Mouse (Mus musculus) lung, embryonic 16.5 days (tissue): ENCODE measurements around the gene Tm9sf4. TPM values are rescaled to one million over a fixed set of nuclear protein-coding genes. Genes with fewer than 3 reads are reported as not detected.

Experiments
- ATAC-seq: fragments of 200-750 bp; cut with Nextera tagmentation; 2 replicates; pipeline ENCODE4 v1.8.0; 2017; ENCODE audit warnings: low read depth, mild to moderate bottlenecking, moderate library complexity
- H3K27ac ChIP-seq: fragments of 300-500 bp; sonication (generic); 2 replicates; pipeline ENCODE4 v1.5.1; 2014; ENCODE audit warnings: mild to moderate bottlenecking, control low read depth, low read length
- H3K27me3 ChIP-seq: fragments of 300-500 bp; sonication (generic); 2 replicates; pipeline ENCODE4 v1.6.1; 2014; ENCODE audit warnings: low read depth, low read length, mixed read lengths; ENCODE audit not compliant: control insufficient read depth, insufficient read depth
- H3K36me3 ChIP-seq: fragments of 300-500 bp; sonication (generic); 2 replicates; pipeline ENCODE4 v1.6.1; 2014; ENCODE audit warnings: low read length; ENCODE audit not compliant: control insufficient read depth, insufficient read depth
- H3K4me1 ChIP-seq: fragments of 300-500 bp; sonication (generic); replicated peaks from 2 replicates; pipeline ENCODE4 v1.6.1; 2014; ENCODE audit warnings: low read length, mixed read lengths; ENCODE audit not compliant: control insufficient read depth, insufficient read depth
- H3K4me2 ChIP-seq: fragments of 300-500 bp; sonication (generic); 2 replicates; pipeline ENCODE4 v1.6.1; 2014; ENCODE audit warnings: low read depth, low read length, control low read depth
- H3K4me3 ChIP-seq: fragments of 300-500 bp; sonication (generic); 2 replicates; pipeline ENCODE4 v1.5.1; 2014; ENCODE audit warnings: mild to moderate bottlenecking, low read length, control low read depth
- H3K9ac ChIP-seq: fragments of 300-500 bp; sonication (generic); 2 replicates; pipeline ENCODE4 v1.6.1; 2014; ENCODE audit warnings: low read length, control low read depth
- H3K9me3 ChIP-seq: fragments of 300-500 bp; sonication (generic); 2 replicates; pipeline ENCODE4 v1.6.1; 2016; ENCODE audit warnings: low read length; ENCODE audit not compliant: control insufficient read depth
- WGBS: fragments of 180-500 bp; shearing (Covaris S2); extraction: QIAGEN DNeasy Blood & Tissue Kit; methylation state at CpG from one replicate; pipeline ENCODE4 v1.1.7; 2014; 5-methylcytosine and 5-hydroxymethylcytosine counted together
- polyA plus RNA-seq: library from polyadenylated mRNA; unstranded; fragments of >200 nt; fragmentation: Nextera tagmentation; extraction: Ambion mirVana; gene quantifications from 2 replicates; pipeline ENCODE4 v1.2.1, GENCODE M21; 2015

Tm9sf4 gene
- polyA plus RNA-seq, 1 experiment from 2014 or later = 74.9 TPM

DNA sequence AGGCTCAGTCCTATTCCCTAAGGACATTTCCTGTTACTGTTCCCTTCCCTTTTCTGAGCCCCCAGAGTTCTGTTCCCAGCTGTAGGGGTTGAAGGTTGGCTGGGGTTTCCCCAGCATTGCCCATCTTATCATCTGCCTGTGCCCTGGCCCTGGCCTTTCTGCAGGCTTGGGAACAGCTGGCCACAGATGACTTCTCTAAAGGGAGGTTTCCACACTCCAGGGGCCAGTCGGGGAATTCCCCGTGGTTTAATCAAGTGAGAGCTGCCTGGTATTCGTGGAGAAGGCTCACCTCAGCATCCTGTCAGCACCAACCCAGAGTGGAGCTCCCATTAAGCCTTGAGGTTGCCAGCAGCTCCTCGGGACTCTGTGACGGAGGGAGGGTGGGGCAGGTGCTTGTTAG, 37.4 kb downstream of the Tm9sf4 start:
- peaks cover 40% of the 10 kb centered on the region for H3K36me3 ChIP-seq
- WGBS = 70% methylated on average over 5 of the region's 5 CpGs
- no peaks in the 10 kb centered on the region for H3K4me1 ChIP-seq
- H3K27me3 ChIP-seq = no peaks in the 10 kb centered on the region
- no peak overlapping the region for H3K4me2 ChIP-seq
- H3K4me3 ChIP-seq = no peak overlapping the region
- no peak for ATAC-seq
- H3K27ac ChIP-seq = no peak overlapping the region
- no peak overlapping the region for H3K9ac ChIP-seq
- no peaks in the 10 kb centered on the region for H3K9me3 ChIP-seq

GRCm38 (mm10) chr2:153199114-153199513, 38.0 kb downstream of the Tm9sf4 start:
- Histone ChIP-seq H3K27me3 (no peaks in the 10 kb centered on the region), H3K36me3 (peaks cover 43% of the 10 kb centered on the region), H3K9me3 (no peaks in the 10 kb centered on the region), H3K27ac (no peak overlapping the region), H3K4me3 (no peak overlapping the region), H3K4me2 (no peak overlapping the region), H3K4me1 (no peaks in the 10 kb centered on the region), H3K9ac (no peak overlapping the region)
- WGBS = 83% methylated on average over 2 of the region's 2 CpGs
- no peak for ATAC-seq

- Histone ChIP-seq H3K36me3 (peaks cover 35% of the 10 kb centered on the region), H3K4me1 (no peaks in the 10 kb centered on the region), H3K27me3 (no peaks in the 10 kb centered on the region), H3K4me2 (no peak overlapping the region), H3K9ac (no peak overlapping the region), H3K27ac (no peak overlapping the region), H3K4me3 (no peak overlapping the region), H3K9me3 (no peaks in the 10 kb centered on the region)
- WGBS = 80% methylated on average over 1 of the region's 1 CpGs
- no peak for ATAC-seq
These were observed 41.7 kb downstream of the Tm9sf4 start for GRCm38 (mm10) chr2:153202766-153203165.

- Histone ChIP-seq H3K27ac (no peak overlapping the region), H3K36me3 (peaks cover 22% of the 10 kb centered on the region), H3K4me1 (no peaks in the 10 kb centered on the region), H3K4me3 (no peak overlapping the region), H3K9me3 (no peaks in the 10 kb centered on the region), H3K9ac (no peak overlapping the region), H3K27me3 (no peaks in the 10 kb centered on the region), H3K4me2 (no peak overlapping the region)
- WGBS = 94% methylated on average over 2 of the region's 2 CpGs
- ATAC-seq = no peak
These were observed 47.0 kb downstream of the Tm9sf4 start for GRCm38 (mm10) chr2:153208149-153208548.

DNA sequence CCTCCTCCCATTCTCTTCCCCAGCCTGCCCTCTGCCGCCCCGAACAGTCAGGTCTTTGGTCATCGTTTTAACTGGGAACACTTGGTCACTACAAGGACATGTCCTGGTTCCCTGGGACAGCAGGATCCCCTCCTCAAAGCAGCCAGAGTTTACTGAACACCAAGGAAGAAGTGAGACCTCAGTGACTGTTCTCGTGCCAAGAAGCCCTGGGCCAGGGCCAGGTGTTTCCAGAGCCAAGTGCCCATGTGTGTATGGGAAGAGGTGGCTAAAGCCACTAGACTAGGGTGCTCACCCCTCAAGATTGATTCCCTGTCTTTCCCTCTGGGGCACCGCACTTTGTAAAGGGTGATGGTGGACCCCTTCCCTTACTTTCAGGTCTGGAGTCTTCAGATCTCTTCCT, 48.2 kb downstream of the Tm9sf4 start:
- no peak overlapping the region for H3K4me3 ChIP-seq
- no peaks in the 10 kb centered on the region for H3K4me1 ChIP-seq
- no peak overlapping the region for H3K27ac ChIP-seq
- ATAC-seq = no peak
- H3K9me3 ChIP-seq = no peaks in the 10 kb centered on the region
- peaks cover 19% of the 10 kb centered on the region for H3K36me3 ChIP-seq
- no peak overlapping the region for H3K4me2 ChIP-seq
- H3K27me3 ChIP-seq = no peaks in the 10 kb centered on the region
- H3K9ac ChIP-seq = no peak overlapping the region
- 82% methylated on average over 5 of the region's 5 CpGs for WGBS

DNA sequence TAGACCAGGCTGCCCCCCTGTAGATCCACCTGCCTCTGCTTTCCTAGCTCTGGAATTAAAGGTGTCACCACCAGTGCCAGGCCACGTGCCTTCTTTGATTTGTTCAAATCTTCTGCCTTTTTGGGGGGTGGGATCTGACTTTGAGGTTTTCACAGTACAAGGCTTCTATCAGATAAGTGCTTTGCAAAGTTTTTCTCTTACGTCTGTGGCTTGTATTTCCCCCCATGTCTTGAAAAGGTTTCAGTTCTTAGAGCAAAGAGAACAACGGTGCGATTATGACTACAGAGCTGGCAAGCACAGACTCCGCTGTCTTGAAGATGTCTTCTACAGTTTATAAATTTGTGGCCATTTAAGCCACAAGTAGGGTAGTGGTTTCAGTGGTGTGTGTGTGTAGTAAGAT, 50.3 kb downstream of the Tm9sf4 start:
- H3K4me3 ChIP-seq = no peak overlapping the region
- H3K4me2 ChIP-seq = no peak overlapping the region
- H3K9me3 ChIP-seq = no peaks in the 10 kb centered on the region
- 85% methylated on average over 5 of the region's 5 CpGs for WGBS
- peaks cover 16% of the 10 kb centered on the region for H3K36me3 ChIP-seq
- ATAC-seq = no peak
- no peaks in the 10 kb centered on the region for H3K4me1 ChIP-seq
- no peaks in the 10 kb centered on the region for H3K27me3 ChIP-seq
- no peak overlapping the region for H3K9ac ChIP-seq
- H3K27ac ChIP-seq = no peak overlapping the region

DNA sequence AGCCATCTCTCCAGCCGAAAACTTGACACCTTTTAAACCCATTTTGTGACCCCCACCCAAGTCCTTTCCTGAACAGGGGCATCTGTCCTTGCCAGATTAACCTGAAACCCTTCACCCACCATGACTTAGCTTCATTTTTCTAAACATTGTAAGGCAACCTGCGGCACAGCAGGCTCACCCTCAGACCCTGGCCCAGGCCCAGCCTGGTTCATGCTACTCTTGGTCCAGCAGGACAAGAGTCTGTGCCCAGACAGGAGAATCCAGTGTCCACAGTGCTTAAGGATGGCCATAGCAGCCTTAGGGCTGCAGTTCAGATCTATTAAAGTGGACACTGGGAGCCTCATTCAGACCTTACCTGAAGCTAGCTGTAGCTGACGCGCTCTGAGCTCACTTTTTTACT, 52.2 kb downstream of the Tm9sf4 start:
- Histone ChIP-seq H3K27me3 (no peaks in the 10 kb centered on the region), H3K4me1 (no peaks in the 10 kb centered on the region), H3K9ac (no peak overlapping the region), H3K36me3 (peaks cover 7% of the 10 kb centered on the region), H3K27ac (no peak overlapping the region), H3K9me3 (no peaks in the 10 kb centered on the region), H3K4me2 (no peak overlapping the region), H3K4me3 (no peak overlapping the region)
- ATAC-seq = no peak
- WGBS = 79% methylated on average over 4 of the region's 4 CpGs

- Histone ChIP-seq H3K9me3 (no peaks in the 10 kb centered on the region), H3K4me1 (no peaks in the 10 kb centered on the region), H3K4me3 (no peak overlapping the region), H3K36me3 (peaks cover 2% of the 10 kb centered on the region; the same call in 1 of the 2 replicates), H3K27ac (no peak overlapping the region), H3K4me2 (no peak overlapping the region), H3K9ac (no peak overlapping the region), H3K27me3 (no peaks in the 10 kb centered on the region)
- ATAC-seq = peak; percentile 60; the same call in 1 of the 2 replicates
- 37% methylated on average over 6 of the region's 6 CpGs for WGBS
These were observed 53.7 kb downstream of the Tm9sf4 start for GRCm38 (mm10) chr2:153214771-153215259.

DNA sequence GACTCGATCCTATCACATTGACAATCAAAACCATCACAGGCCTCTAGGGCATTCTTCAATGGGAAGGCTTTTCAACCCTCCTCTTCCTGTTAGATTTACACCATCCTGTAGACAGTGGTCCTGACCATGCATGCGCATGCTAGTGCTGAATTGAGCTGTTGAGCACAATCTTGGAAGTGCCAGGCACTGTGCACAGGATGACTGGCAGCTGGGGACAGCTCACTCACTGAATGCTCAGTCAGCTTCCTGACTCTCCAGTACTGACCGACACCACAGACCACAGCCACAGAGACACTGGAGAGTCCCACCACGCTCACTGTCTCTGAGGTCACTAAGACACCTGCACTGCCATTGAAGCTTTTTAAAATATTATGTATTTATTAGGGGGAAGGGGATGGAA, 54.3 kb downstream of the Tm9sf4 start:
- Histone ChIP-seq H3K27ac (no peak overlapping the region), H3K4me2 (no peak overlapping the region), H3K27me3 (no peaks in the 10 kb centered on the region), H3K36me3 (no peaks in the 10 kb centered on the region; the same call in 1 of the 2 replicates), H3K4me3 (no peak overlapping the region), H3K9me3 (no peaks in the 10 kb centered on the region), H3K9ac (no peak overlapping the region), H3K4me1 (no peaks in the 10 kb centered on the region)
- WGBS = 67% methylated on average over 4 of the region's 4 CpGs
- no peak for ATAC-seq

GRCm38 (mm10) chr2:153217826-153218340, 56.8 kb downstream of the Tm9sf4 start:
- H3K4me2 ChIP-seq = no peak overlapping the region
- H3K9ac ChIP-seq = no peak overlapping the region
- no peaks in the 10 kb centered on the region for H3K36me3 ChIP-seq
- no peaks in the 10 kb centered on the region for H3K9me3 ChIP-seq
- ATAC-seq = no peak
- 82% methylated on average over 10 of the region's 10 CpGs for WGBS
- H3K27ac ChIP-seq = no peak overlapping the region
- H3K4me3 ChIP-seq = no peak overlapping the region
- no peaks in the 10 kb centered on the region for H3K4me1 ChIP-seq
- H3K27me3 ChIP-seq = no peaks in the 10 kb centered on the region
